Comparison of ENCODE assay signal across 12 mouse cellular contexts in the genomic region with DNA sequence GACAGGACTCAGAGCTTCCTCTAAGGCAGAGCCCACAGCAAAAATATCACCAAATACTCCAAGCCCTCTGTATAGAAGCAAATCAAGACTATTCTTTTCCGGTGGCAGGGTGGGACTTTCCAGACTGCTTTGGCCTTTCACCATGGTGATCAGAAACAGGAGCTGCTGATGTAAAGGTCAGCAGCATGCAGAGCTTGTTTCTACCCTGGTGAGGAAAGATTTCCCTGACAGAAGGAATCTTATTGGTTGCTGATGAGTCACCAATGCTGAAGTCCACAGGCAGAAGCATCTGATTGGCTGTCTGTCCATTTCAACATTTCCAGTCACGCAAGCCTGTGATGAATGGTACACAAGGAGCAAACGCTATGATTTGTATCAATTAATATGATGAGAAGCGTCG.
DNase-seq lines count a peak whose midpoint lies in the region; ATAC-seq lines count a peak whose summit lies in the region.
"Had no signal": no experiment of that assay in that cellular context is flagged by ENCODE, and none has a peak within 500 bp of the region (broad histone marks: within the 10 kb centered on the region; RNA-seq: fewer than 3 reads in every experiment).

No protein-coding gene starts in this region.

- no peak overlapping the region for H3K4me2 ChIP-seq in midbrain, embryonic 14.5 days (ENCODE audit: low read length)
- H3K4me2 ChIP-seq: stomach, embryonic 15.5 days had no signal

- H3K9me3 ChIP-seq in midbrain, embryonic 14.5 days (ENCODE audit: control insufficient read depth, low read length), result no peaks in the 10 kb centered on the region
- H3K9me3 ChIP-seq: stomach, embryonic 15.5 days had no signal

- H3K27me3 ChIP-seq in midbrain, embryonic 14.5 days (ENCODE audit: control insufficient read depth, insufficient read depth, low read length), result no peaks in the 10 kb centered on the region
- H3K27me3 ChIP-seq: stomach, embryonic 15.5 days had no signal

- H3K9ac ChIP-seq in midbrain, embryonic 14.5 days (replicated peaks; ENCODE audit: low read length), result no peak overlapping the region
- H3K9ac ChIP-seq: stomach, embryonic 15.5 days had no signal

- no peaks in the 10 kb centered on the region for H3K4me1 ChIP-seq in midbrain, embryonic 14.5 days (ENCODE audit: control insufficient read depth, insufficient read depth, low read length)
- H3K4me1 ChIP-seq: stomach, embryonic 15.5 days had no signal

- no peak overlapping the region for H3K4me3 ChIP-seq in midbrain, embryonic 14.5 days (replicated peaks; ENCODE audit: low read depth, low read length)
- H3K4me3 ChIP-seq: stomach, embryonic 15.5 days had no signal

- no peak overlapping the region for H3K27ac ChIP-seq in midbrain, embryonic 14.5 days (replicated peaks; ENCODE audit: low read depth, low read length)
- H3K27ac ChIP-seq: stomach, embryonic 15.5 days had no signal

- no peaks in the 10 kb centered on the region for H3K36me3 ChIP-seq in midbrain, embryonic 14.5 days (ENCODE audit: control insufficient read depth, insufficient read depth, low read length)
- H3K36me3 ChIP-seq: stomach, embryonic 15.5 days had no signal

- ATAC-seq in midbrain, embryonic 14.5 days (ENCODE audit: low FRiP score, low TSS enrichment), result no peak; the same call in 1 of the 2 replicates
- ATAC-seq: inflammation-experienced regulatory T-cells, adult 6 months had no signal

- WGBS in midbrain, embryonic 14.5 days, result 71% methylated on average over 5 of the region's 5 CpGs

- peak; percentile 2 for DNase-seq in embryo, embryonic 11 days
- no peak for DNase-seq in embryo, embryonic 9.5 days (ENCODE audit: extremely low spot score)
- peak; percentile 5 for DNase-seq in layer of hippocampus, adult 9-11 months
- DNase-seq in layer of hippocampus, adult 9-10 months (ENCODE audit: low spot score), result no peak
- peak; percentile 0 to 8 for DNase-seq in adrenal gland, postnatal 36 days
- DNase-seq in midbrain, embryonic 14.5 days, result peak; percentile 10
- no peak for DNase-seq in cerebellum, adult 11 months
- no peak for DNase-seq in thymus, adult 18-20 months
- DNase-seq: cerebellum, adult 2 months; kidney, postnatal 36 days had no signal

Comparison
In these comparisons a context has a peak if more than half of its experiments do, and no peak if none do; other contexts are left out.
1. DNase-seq: peak in embryo, embryonic 11 days (single experiment), layer of hippocampus, adult 9-11 months (single experiment), adrenal gland, postnatal 36 days (2 of 2) and midbrain, embryonic 14.5 days (single experiment); none in embryo, embryonic 9.5 days (single experiment), layer of hippocampus, adult 9-10 months (single experiment), cerebellum, adult 11 months (single experiment) and thymus, adult 18-20 months (0 of 2).